Mouse (Mus musculus): ENCODE results near the gene Rap1b. TPM values are rescaled to one million over a fixed set of nuclear protein-coding genes. Genes with fewer than 3 reads are reported as not detected.

Rap1b gene
- polyA plus RNA-seq, 1 experiment from 2014 or later, result 202 TPM

DNA sequence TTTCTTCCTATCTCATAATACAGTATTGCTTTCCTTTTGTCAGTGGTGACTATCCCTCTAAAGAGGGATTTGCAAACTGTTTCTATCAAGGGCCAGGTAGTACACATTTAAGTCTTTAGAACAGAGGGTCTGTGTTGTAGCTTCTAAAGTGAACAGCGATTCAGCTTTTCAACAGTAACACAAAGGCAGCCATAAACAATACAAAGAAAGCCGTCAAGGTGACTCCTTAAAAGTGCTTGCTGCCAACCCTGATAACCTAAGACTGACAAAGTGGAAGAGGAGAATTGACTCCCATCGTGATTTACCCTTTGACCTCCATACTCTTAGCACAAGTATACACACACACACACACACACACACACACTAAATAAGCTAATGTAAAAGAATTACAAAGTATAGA is 3.1 kb upstream of the Rap1b start:
- Histone ChIP-seq H3K9ac (ENCODE audit: low read depth, low read length) (no peak overlapping the region), H3K27me3 (replicated peaks; ENCODE audit: control insufficient read depth, insufficient read depth, low read length) (no peaks in the 10 kb centered on the region), H3K36me3 (ENCODE audit: control insufficient read depth, insufficient read depth, low read length) (no peaks in the 10 kb centered on the region), H3K27ac (replicated peaks; ENCODE audit: low read depth, low read length) (no peak overlapping the region), H3K9me3 (ENCODE audit: control insufficient read depth, low read length) (no peaks in the 10 kb centered on the region), H3K4me3 (ENCODE audit: low read depth, low read length) (no peak overlapping the region), H3K4me1 (ENCODE audit: control insufficient read depth, insufficient read depth, low read length) (peaks cover 12% of the 10 kb centered on the region), H3K4me2 (ENCODE audit: low read depth, low read length) (no peak overlapping the region)
- DNase-seq (ENCODE audit: low spot score), result no peak
- no peak for ATAC-seq (ENCODE audit: low read depth)
- WGBS, result 58% methylated on average over 3 of the region's 3 CpGs

DNA sequence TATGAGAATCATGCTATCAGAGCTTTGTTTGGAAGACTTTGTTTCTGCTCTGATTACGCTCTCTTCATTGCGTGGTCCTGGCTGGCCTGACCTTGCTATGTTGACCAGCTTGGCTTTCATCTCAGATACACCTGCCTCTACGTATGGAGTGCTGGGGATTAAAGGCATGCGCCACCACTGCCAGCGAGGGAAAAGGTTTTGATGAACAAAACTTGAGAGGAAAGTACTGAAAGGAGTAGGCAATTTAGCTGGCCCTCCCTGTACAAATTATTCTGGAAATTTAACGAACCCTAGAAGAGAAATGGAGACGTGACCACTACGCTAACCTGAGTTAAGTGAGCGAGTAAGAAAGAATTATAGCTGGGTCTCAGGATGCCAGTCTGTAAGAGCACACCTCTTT is 961 bp upstream of the Rap1b start:
- Histone ChIP-seq H3K9me3 (ENCODE audit: control insufficient read depth, low read length) (no peaks in the 10 kb centered on the region), H3K4me2 (ENCODE audit: low read depth, low read length) (peak overlapping the region; percentile 74), H3K27me3 (replicated peaks; ENCODE audit: control insufficient read depth, insufficient read depth, low read length) (no peaks in the 10 kb centered on the region), H3K36me3 (ENCODE audit: control insufficient read depth, insufficient read depth, low read length) (no peaks in the 10 kb centered on the region), H3K4me3 (ENCODE audit: low read depth, low read length) (peak overlapping the region; percentile 73), H3K4me1 (ENCODE audit: control insufficient read depth, insufficient read depth, low read length) (peaks cover 17% of the 10 kb centered on the region), H3K27ac (replicated peaks; ENCODE audit: low read depth, low read length) (peak overlapping the region; percentile 99), H3K9ac (ENCODE audit: low read depth, low read length) (peak overlapping the region; percentile 95; the same call in 1 of the 2 replicates)
- 46% methylated on average over 9 of the region's 9 CpGs for WGBS
- no peak for DNase-seq (ENCODE audit: low spot score)
- ATAC-seq (ENCODE audit: low read depth), result no peak

DNA sequence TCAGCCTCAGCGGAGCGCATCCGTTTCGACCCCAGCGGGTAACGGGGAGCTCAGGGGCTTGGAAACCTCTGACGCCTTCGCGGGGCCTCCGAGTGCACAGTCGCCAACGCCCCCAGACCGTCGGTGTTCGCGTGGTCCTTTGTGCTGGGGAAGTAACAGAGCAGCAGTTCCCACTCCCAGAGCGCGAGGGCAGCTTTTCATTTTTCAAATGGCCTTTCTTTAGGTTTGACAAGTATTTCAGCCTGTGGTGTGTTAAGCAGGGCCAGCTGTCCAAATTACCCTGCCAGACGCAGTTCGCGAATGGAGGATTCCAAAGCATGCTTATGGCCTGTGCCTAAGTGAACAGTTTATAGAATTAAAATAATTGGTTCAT is 411 bp upstream of the Rap1b start:
- peak overlapping the region; percentile 73 for H3K4me3 ChIP-seq (ENCODE audit: low read depth, low read length)
- peak overlapping the region; percentile 74 for H3K4me2 ChIP-seq (ENCODE audit: low read depth, low read length)
- H3K9me3 ChIP-seq (ENCODE audit: control insufficient read depth, low read length), result no peaks in the 10 kb centered on the region
- peaks cover 17% of the 10 kb centered on the region for H3K4me1 ChIP-seq (ENCODE audit: control insufficient read depth, insufficient read depth, low read length)
- peak overlapping the region; percentile 95 for H3K9ac ChIP-seq (ENCODE audit: low read depth, low read length)
- no peaks in the 10 kb centered on the region for H3K27me3 ChIP-seq (replicated peaks; ENCODE audit: control insufficient read depth, insufficient read depth, low read length)
- peak; percentile 88 for DNase-seq (ENCODE audit: low spot score)
- ATAC-seq (ENCODE audit: low read depth), result peak; percentile 90
- H3K27ac ChIP-seq (replicated peaks; ENCODE audit: low read depth, low read length), result peak overlapping the region; percentile 99
- no peaks in the 10 kb centered on the region for H3K36me3 ChIP-seq (ENCODE audit: control insufficient read depth, insufficient read depth, low read length)
- WGBS, result 0% methylated on average over 17 of the region's 21 CpGs

DNA sequence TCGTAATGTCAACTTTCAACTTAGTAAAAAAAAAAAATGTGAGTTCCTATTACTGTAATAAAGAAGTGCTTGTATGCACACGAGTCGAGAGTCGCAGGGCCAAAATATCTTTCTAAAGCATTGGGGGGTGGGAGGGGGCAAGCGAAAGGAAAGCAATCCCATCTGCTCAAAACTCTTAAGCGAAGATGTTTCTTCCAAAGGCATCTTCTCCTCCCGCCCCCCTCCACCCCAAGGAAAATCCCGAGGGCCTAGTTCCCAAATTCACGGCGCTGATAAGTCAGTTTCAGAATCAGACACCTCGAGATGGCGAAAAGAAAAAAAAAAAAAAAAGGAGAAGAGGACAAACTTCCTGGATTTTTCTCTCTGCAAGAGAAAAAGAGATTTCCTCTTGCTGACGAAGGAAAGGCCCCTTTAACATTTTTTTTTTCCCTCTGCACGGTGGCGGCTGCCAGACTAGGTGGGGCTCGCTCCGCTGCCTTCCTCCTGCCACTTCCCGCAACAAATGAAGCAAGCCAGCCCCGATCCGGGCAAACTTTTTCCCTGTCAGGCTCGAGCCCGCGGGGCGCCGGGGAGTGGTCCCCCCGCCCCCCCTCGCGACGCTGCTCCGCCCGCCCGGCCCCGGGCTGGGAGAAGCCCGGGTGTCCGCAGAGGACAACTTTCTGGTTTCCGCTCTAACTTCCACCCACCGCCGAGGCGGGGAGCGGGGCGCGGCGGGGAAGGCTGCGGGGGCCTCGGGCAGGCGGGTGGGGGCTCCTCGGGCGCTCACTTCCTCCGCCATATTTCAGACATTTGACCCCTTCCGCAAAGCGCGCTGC is 846 bp downstream of the Rap1b start:
- under 1% methylated on average over 26 of the region's 52 CpGs for WGBS
- DNase-seq (ENCODE audit: low spot score), result peak; percentile 83

DNA sequence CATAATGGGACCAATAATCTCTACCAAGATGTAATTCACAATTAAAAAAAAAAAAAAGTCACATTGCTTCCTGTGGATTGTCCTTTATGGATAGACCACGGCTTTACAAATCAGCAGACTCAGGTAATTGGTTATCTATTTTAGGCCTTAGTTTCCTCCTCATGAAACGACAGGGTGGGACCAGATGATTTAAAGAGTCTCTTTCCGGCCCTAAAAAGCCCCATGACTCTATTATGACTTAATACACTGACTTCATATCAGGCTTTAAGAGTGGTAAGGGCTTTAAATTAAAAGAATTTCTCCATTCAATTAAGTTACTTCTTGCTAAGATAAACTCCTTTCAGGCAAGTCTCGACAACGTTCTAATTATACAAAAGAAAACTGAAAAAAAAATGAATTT is 1.6 kb downstream of the Rap1b start:
- peak overlapping the region; percentile 95 for H3K9ac ChIP-seq (ENCODE audit: low read depth, low read length)
- peaks cover 17% of the 10 kb centered on the region for H3K4me1 ChIP-seq (ENCODE audit: control insufficient read depth, insufficient read depth, low read length)
- no peaks in the 10 kb centered on the region for H3K9me3 ChIP-seq (ENCODE audit: control insufficient read depth, low read length)
- H3K27me3 ChIP-seq (replicated peaks; ENCODE audit: control insufficient read depth, insufficient read depth, low read length), result no peaks in the 10 kb centered on the region
- WGBS, result 24% methylated on average over 5 of the region's 5 CpGs
- H3K36me3 ChIP-seq (ENCODE audit: control insufficient read depth, insufficient read depth, low read length), result no peaks in the 10 kb centered on the region
- peak overlapping the region; percentile 73 for H3K4me3 ChIP-seq (ENCODE audit: low read depth, low read length)
- no peak overlapping the region for H3K27ac ChIP-seq (replicated peaks; ENCODE audit: low read depth, low read length)
- DNase-seq (ENCODE audit: low spot score) (no peak), ATAC-seq (ENCODE audit: low read depth) (no peak)
- H3K4me2 ChIP-seq (ENCODE audit: low read depth, low read length), result peak overlapping the region; percentile 74

More for the DNA sequence above, 846 bp downstream of the Rap1b start:
- peak overlapping the region; percentile 73 for H3K4me3 ChIP-seq (ENCODE audit: low read depth, low read length)
- peaks cover 17% of the 10 kb centered on the region for H3K4me1 ChIP-seq (ENCODE audit: control insufficient read depth, insufficient read depth, low read length)
- H3K4me2 ChIP-seq (ENCODE audit: low read depth, low read length), result peak overlapping the region; percentile 74
- H3K36me3 ChIP-seq (ENCODE audit: control insufficient read depth, insufficient read depth, low read length), result no peaks in the 10 kb centered on the region
- no peaks in the 10 kb centered on the region for H3K27me3 ChIP-seq (replicated peaks; ENCODE audit: control insufficient read depth, insufficient read depth, low read length)
- H3K9me3 ChIP-seq (ENCODE audit: control insufficient read depth, low read length), result no peaks in the 10 kb centered on the region
- peak; percentile 30 for ATAC-seq (ENCODE audit: low read depth)
- H3K27ac ChIP-seq (replicated peaks; ENCODE audit: low read depth, low read length), result peak overlapping the region; percentile 99
- H3K9ac ChIP-seq (ENCODE audit: low read depth, low read length), result peak overlapping the region; percentile 95

DNA sequence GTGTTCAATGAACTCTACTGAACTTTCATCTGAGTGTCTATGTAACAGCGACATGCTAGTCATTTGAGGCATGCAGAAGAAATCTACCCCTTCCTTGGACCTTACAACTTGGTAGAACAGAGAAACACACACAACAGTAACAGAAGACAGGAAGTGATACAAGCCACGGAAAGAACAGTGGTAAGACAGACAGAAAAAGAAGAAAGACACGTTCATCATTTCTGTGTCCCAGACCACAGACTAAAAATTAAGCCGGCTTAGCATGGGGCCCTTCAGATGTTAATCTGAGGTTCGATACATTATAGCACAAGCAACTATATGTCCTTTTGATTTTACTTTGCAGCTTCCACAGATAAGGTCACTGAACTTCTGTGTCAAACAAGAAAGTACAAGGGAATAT is 2.1 kb downstream of the Rap1b start:
- H3K9me3 ChIP-seq (ENCODE audit: control insufficient read depth, low read length), result no peaks in the 10 kb centered on the region
- ATAC-seq (ENCODE audit: low read depth) (no peak), DNase-seq (ENCODE audit: low spot score) (no peak)
- H3K4me3 ChIP-seq (ENCODE audit: low read depth, low read length), result peak overlapping the region; percentile 73
- no peaks in the 10 kb centered on the region for H3K36me3 ChIP-seq (ENCODE audit: control insufficient read depth, insufficient read depth, low read length)
- peak overlapping the region; percentile 74 for H3K4me2 ChIP-seq (ENCODE audit: low read depth, low read length)
- no peaks in the 10 kb centered on the region for H3K27me3 ChIP-seq (replicated peaks; ENCODE audit: control insufficient read depth, insufficient read depth, low read length)
- 60% methylated on average over 5 of the region's 5 CpGs for whole genome bisulfite sequencing
- peak overlapping the region; percentile 95; the same call in 1 of the 2 replicates for H3K9ac ChIP-seq (ENCODE audit: low read depth, low read length)
- no peak overlapping the region for H3K27ac ChIP-seq (replicated peaks; ENCODE audit: low read depth, low read length)
- H3K4me1 ChIP-seq (ENCODE audit: control insufficient read depth, insufficient read depth, low read length), result peaks cover 17% of the 10 kb centered on the region

DNA sequence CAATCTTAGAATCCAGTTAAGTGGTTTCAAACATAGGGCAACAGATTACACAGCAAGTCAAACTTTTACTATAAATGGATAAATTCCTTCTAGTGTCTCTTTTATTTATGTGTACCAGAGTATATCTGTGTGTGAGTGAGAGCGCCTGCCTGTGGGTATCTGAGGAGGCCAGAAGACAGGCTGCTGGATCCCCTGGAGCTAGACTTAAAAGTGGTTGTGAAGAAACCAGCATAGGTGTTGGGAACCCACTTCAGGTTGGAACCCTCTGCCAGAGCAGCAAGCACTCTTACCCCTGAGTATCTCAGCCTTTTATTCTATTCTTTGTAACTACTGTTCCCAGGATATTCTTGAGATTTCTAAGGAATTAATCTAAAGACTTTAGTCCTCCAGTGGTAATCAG is 4.1 kb downstream of the Rap1b start:
- H3K4me1 ChIP-seq (ENCODE audit: control insufficient read depth, insufficient read depth, low read length), result peaks cover 11% of the 10 kb centered on the region
- H3K9me3 ChIP-seq (ENCODE audit: control insufficient read depth, low read length), result no peaks in the 10 kb centered on the region
- ATAC-seq (ENCODE audit: low read depth) (no peak), DNase-seq (ENCODE audit: low spot score) (no peak)
- no peak overlapping the region for H3K9ac ChIP-seq (ENCODE audit: low read depth, low read length)
- no peaks in the 10 kb centered on the region for H3K27me3 ChIP-seq (replicated peaks; ENCODE audit: control insufficient read depth, insufficient read depth, low read length)
- no peak overlapping the region for H3K27ac ChIP-seq (replicated peaks; ENCODE audit: low read depth, low read length)
- no peaks in the 10 kb centered on the region for H3K36me3 ChIP-seq (ENCODE audit: control insufficient read depth, insufficient read depth, low read length)
- no peak overlapping the region for H3K4me2 ChIP-seq (ENCODE audit: low read depth, low read length)
- H3K4me3 ChIP-seq (ENCODE audit: low read depth, low read length), result no peak overlapping the region
- WGBS, result 94% methylated on average over 1 of the region's 1 CpGs

DNA sequence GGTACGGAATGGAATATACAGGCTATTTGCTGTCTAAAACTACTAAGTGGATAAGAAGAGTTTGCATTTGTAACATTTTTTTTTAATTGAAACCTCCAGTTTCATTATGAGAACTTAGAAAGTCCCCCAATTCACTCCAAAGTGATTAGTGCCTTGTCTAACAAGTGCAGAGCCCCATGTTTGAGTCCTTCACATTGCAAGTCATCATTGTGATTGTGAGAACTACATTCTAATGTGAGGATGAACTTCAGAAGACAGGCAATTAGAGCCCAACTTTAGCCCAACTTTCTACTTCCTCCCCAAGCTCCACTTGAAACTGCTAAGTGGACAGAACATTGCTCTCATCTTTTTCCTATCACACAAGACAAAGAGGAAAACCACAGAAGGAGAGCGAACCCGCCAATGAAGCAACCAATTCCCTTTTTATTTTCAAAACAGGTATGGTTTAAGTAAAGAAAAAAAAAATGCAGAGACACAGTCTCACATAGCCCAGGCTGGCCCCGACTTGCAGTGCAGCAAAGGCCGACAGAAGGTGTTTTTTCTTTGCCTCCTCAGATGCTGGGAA is 5.3 kb downstream of the Rap1b start:
- 83% methylated on average over 5 of the region's 5 CpGs for WGBS
- no peaks in the 10 kb centered on the region for H3K27me3 ChIP-seq (replicated peaks; ENCODE audit: control insufficient read depth, insufficient read depth, low read length)
- DNase-seq (ENCODE audit: low spot score) (no peak), ATAC-seq (ENCODE audit: low read depth) (no peak)
- no peak overlapping the region for H3K4me2 ChIP-seq (ENCODE audit: low read depth, low read length)
- H3K27ac ChIP-seq (replicated peaks; ENCODE audit: low read depth, low read length), result no peak overlapping the region
- no peak overlapping the region for H3K9ac ChIP-seq (ENCODE audit: low read depth, low read length)
- H3K9me3 ChIP-seq (ENCODE audit: control insufficient read depth, low read length), result no peaks in the 10 kb centered on the region
- peaks cover 10% of the 10 kb centered on the region for H3K4me1 ChIP-seq (ENCODE audit: control insufficient read depth, insufficient read depth, low read length)
- H3K36me3 ChIP-seq (ENCODE audit: control insufficient read depth, insufficient read depth, low read length), result no peaks in the 10 kb centered on the region
- no peak overlapping the region for H3K4me3 ChIP-seq (ENCODE audit: low read depth, low read length)

DNA sequence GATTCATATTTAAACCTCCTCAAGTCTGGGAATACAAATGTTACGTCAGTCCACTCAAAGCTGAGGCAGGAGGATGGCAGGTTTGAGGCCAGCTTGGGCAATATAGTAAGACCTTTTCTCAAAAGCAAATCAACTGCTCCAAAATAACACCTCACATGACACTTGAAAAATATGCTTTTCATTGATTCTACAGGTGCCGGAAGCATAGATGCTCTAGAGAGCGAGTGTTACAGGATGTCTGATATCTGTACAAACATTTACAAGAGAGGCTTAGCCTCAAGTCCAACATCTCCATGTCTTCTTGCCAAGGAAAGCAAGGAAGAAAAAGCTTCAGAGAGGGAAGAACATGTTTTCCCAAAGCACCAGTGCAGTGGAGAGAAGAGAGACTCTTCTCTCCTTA is 6.1 kb downstream of the Rap1b start:
- WGBS, result 94% methylated on average over 3 of the region's 3 CpGs
- ATAC-seq (ENCODE audit: low read depth) (no peak), DNase-seq (ENCODE audit: low spot score) (no peak)
- Histone ChIP-seq H3K36me3 (ENCODE audit: control insufficient read depth, insufficient read depth, low read length) (no peaks in the 10 kb centered on the region), H3K9me3 (ENCODE audit: control insufficient read depth, low read length) (no peaks in the 10 kb centered on the region), H3K27me3 (replicated peaks; ENCODE audit: control insufficient read depth, insufficient read depth, low read length) (no peaks in the 10 kb centered on the region), H3K4me2 (ENCODE audit: low read depth, low read length) (no peak overlapping the region), H3K9ac (ENCODE audit: low read depth, low read length) (no peak overlapping the region), H3K27ac (replicated peaks; ENCODE audit: low read depth, low read length) (no peak overlapping the region), H3K4me3 (ENCODE audit: low read depth, low read length) (no peak overlapping the region), H3K4me1 (ENCODE audit: control insufficient read depth, insufficient read depth, low read length) (peaks cover 10% of the 10 kb centered on the region)

Data from embryonic facial prominence, embryonic 14.5 days (tissue).